Mouse (Mus musculus) ES-E14 (cell line): ENCODE data around the gene Pnliprp1.

Source experiments
- CHD2 ChIP-seq: IDR thresholded peaks from 2 replicates; pipeline ENCODE4 v1.6.1; 2014; ENCODE audit warnings: mild to moderate bottlenecking, low read depth, low read length, inconsistent platforms
- HCFC1 ChIP-seq: IDR thresholded peaks from 2 replicates; pipeline ENCODE4 v1.6.1; 2012; ENCODE audit warnings: low read length, inconsistent platforms, borderline replicate concordance; ENCODE audit not compliant: insufficient read depth
- MAFK ChIP-seq: IDR thresholded peaks from 2 replicates; pipeline ENCODE4 v1.6.1; 2014; ENCODE audit warnings: mild to moderate bottlenecking, low read depth, low read length, inconsistent platforms; ENCODE audit not compliant: insufficient read depth
- ZC3H11A ChIP-seq: IDR thresholded peaks from 2 replicates; pipeline ENCODE4 v1.6.1; 2012; ENCODE audit warnings: low read depth, mild to moderate bottlenecking, inconsistent platforms, low read length, borderline replicate concordance
- ZNF384 ChIP-seq: IDR thresholded peaks from 2 replicates; pipeline ENCODE4 v1.6.1; 2012; ENCODE audit warnings: low read depth, low read length, inconsistent platforms

GRCm38 (mm10) chr19:58742711-58743110, 14.0 kb downstream of the Pnliprp1 start:
- TF ChIP-seq ZNF384 (no peak), MAFK (no peak), ZC3H11A (no peak), CHD2 (no peak), HCFC1 (no peak)
